Mouse (Mus musculus) myocyte (in vitro differentiated cells): ENCODE results near the gene Pam.

ENCODE experiments used
- E2F4 ChIP-seq: IDR thresholded peaks from one replicate; pipeline ENCODE4 v1.6.1; 2011; ENCODE audit warnings: mild to moderate bottlenecking, control low read depth, moderate library complexity; ENCODE audit not compliant: insufficient read depth
- POLR2A ChIP-seq: IDR thresholded peaks from one replicate; pipeline ENCODE4 v1.6.1; 2011; ENCODE audit warnings: low read depth, mild to moderate bottlenecking, control low read depth, moderate library complexity; ENCODE audit not compliant: insufficient read length
- POLR2AphosphoS2 ChIP-seq: IDR thresholded peaks from one replicate; pipeline ENCODE4 v1.6.1; 2011; ENCODE audit warnings: low read depth, control low read depth; ENCODE audit not compliant: insufficient read length
- USF1 ChIP-seq: IDR thresholded peaks from one replicate; pipeline ENCODE4 v1.6.1; 2011; ENCODE audit warnings: low read depth, mild to moderate bottlenecking, control low read depth, moderate library complexity

- no peak for TF ChIP-seq POLR2A
- no peak for TF ChIP-seq E2F4
- TF ChIP-seq POLR2AphosphoS2, result no peak
- no peak for TF ChIP-seq USF1
These were observed 274.2 kb downstream of the Pam start for GRCm38 (mm10) chr1:97821282-97821681.
